Mouse (Mus musculus) midbrain, embryonic 13.5 days (tissue): ENCODE measurements around the gene Adra1b. TPM values are rescaled to one million over a fixed set of nuclear protein-coding genes. Genes with fewer than 3 reads are reported as not detected.

Experiments used
- ATAC-seq: fragments of 200-750 bp; cut with Nextera tagmentation; 2 replicates; pipeline ENCODE4 v1.8.0; 2017; ENCODE audit warnings: mild to moderate bottlenecking, moderate TSS enrichment, moderate library complexity
- H3K27ac ChIP-seq: fragments of 300-500 bp; sonication (generic); 2 replicates; pipeline ENCODE4 v1.5.1; 2015; ENCODE audit warnings: inconsistent platforms, mild to moderate bottlenecking, moderate library complexity
- H3K27me3 ChIP-seq: fragments of 300-500 bp; sonication (generic); 2 replicates; pipeline ENCODE4 v1.6.1; 2015; ENCODE audit warnings: mild to moderate bottlenecking, inconsistent platforms
- H3K36me3 ChIP-seq: fragments of 300-500 bp; sonication (generic); 2 replicates; pipeline ENCODE4 v1.6.1; 2015; ENCODE audit warnings: mild to moderate bottlenecking, inconsistent platforms
- H3K4me1 ChIP-seq: fragments of 300-500 bp; sonication (generic); replicated peaks from 2 replicates; pipeline ENCODE4 v1.6.1; 2015; ENCODE audit warnings: inconsistent platforms
- H3K4me2 ChIP-seq: fragments of 300-500 bp; sonication (generic); replicated peaks from 2 replicates; pipeline ENCODE4 v1.6.1; 2015; ENCODE audit warnings: moderate library complexity, mild to moderate bottlenecking, inconsistent platforms
- H3K4me3 ChIP-seq: fragments of 300-500 bp; sonication (generic); replicated peaks from 2 replicates; pipeline ENCODE4 v1.5.1; 2015; ENCODE audit warnings: mild to moderate bottlenecking, inconsistent platforms
- H3K9ac ChIP-seq: fragments of 300-500 bp; sonication (generic); replicated peaks from 2 replicates; pipeline ENCODE4 v1.6.1; 2015; ENCODE audit warnings: mild to moderate bottlenecking, inconsistent platforms
- H3K9me3 ChIP-seq: fragments of 300-500 bp; sonication (generic); 2 replicates; pipeline ENCODE4 v1.6.1; 2016; ENCODE audit warnings: mild to moderate bottlenecking, inconsistent platforms
- WGBS: fragments of 180-500 bp; shearing (Covaris S2); methylation state at CpG from one replicate; pipeline ENCODE4 v1.1.7; 2015; 5-methylcytosine and 5-hydroxymethylcytosine counted together
- polyA plus RNA-seq: library from polyadenylated mRNA; unstranded; fragments of >200 nt; fragmentation: Nextera tagmentation; extraction: Ambion mirVana; gene quantifications from 2 replicates; pipeline ENCODE4 v1.2.1, GENCODE M21; 2015

Gene Adra1b
- polyA plus RNA-seq, 1 experiment from 2014 or later, result 2.5 TPM

- Histone ChIP-seq H3K9ac (no peak overlapping the region), H3K27me3 (no peaks in the 10 kb centered on the region), H3K36me3 (no peaks in the 10 kb centered on the region), H3K4me1 (peaks cover 13% of the 10 kb centered on the region), H3K4me3 (no peak overlapping the region), H3K27ac (no peak overlapping the region), H3K9me3 (no peaks in the 10 kb centered on the region), H3K4me2 (no peak overlapping the region)
- ATAC-seq, result peak; percentile 62
- 35% methylated on average over 6 of the region's 6 CpGs for WGBS
These were observed 25.2 kb upstream of the Adra1b start for GRCm38 (mm10) chr11:43926163-43926562.

GRCm38 (mm10) chr11:43925584-43925983 lies 24.6 kb upstream of the Adra1b start:
- Histone ChIP-seq H3K4me2 (0 out of 2 replicates have a peak overlapping the region, but pooled peaks have one; percentile 5), H3K27me3 (no peaks in the 10 kb centered on the region), H3K9me3 (no peaks in the 10 kb centered on the region), H3K4me3 (no peak overlapping the region), H3K27ac (peak overlapping the region; percentile 51; the same call in 1 of the 2 replicates), H3K4me1 (peaks cover 13% of the 10 kb centered on the region), H3K36me3 (no peaks in the 10 kb centered on the region), H3K9ac (no peak overlapping the region)
- peak; percentile 84 for ATAC-seq
- 29% methylated on average over 6 of the region's 6 CpGs for WGBS

- H3K36me3 ChIP-seq, result no peaks in the 10 kb centered on the region
- peaks cover 13% of the 10 kb centered on the region for H3K4me1 ChIP-seq
- ATAC-seq, result no peak
- WGBS, result 72% methylated on average over 2 of the region's 2 CpGs
- no peak overlapping the region for H3K9ac ChIP-seq
- H3K4me3 ChIP-seq, result no peak overlapping the region
- H3K27ac ChIP-seq, result no peak overlapping the region
- H3K27me3 ChIP-seq, result no peaks in the 10 kb centered on the region
- H3K9me3 ChIP-seq, result no peaks in the 10 kb centered on the region
- no peak overlapping the region for H3K4me2 ChIP-seq
These were observed 20.7 kb upstream of the Adra1b start for GRCm38 (mm10) chr11:43921701-43922100.

GRCm38 (mm10) chr11:43919492-43920055 lies 18.6 kb upstream of the Adra1b start:
- ATAC-seq, result no peak
- 87% methylated on average over 7 of the region's 7 CpGs for WGBS
- no peaks in the 10 kb centered on the region for H3K9me3 ChIP-seq
- no peak overlapping the region for H3K27ac ChIP-seq
- no peaks in the 10 kb centered on the region for H3K4me1 ChIP-seq
- no peak overlapping the region for H3K9ac ChIP-seq
- H3K27me3 ChIP-seq, result no peaks in the 10 kb centered on the region
- no peak overlapping the region for H3K4me2 ChIP-seq
- no peak overlapping the region for H3K4me3 ChIP-seq
- no peaks in the 10 kb centered on the region for H3K36me3 ChIP-seq

- Histone ChIP-seq H3K4me2 (no peak overlapping the region), H3K4me1 (no peaks in the 10 kb centered on the region), H3K9ac (no peak overlapping the region), H3K36me3 (no peaks in the 10 kb centered on the region), H3K27ac (no peak overlapping the region), H3K4me3 (no peak overlapping the region), H3K27me3 (no peaks in the 10 kb centered on the region), H3K9me3 (no peaks in the 10 kb centered on the region)
- no peak for ATAC-seq
- 82% methylated on average over 12 of the region's 12 CpGs for WGBS
These were observed 13.8 kb upstream of the Adra1b start for GRCm38 (mm10) chr11:43914552-43915447.

GRCm38 (mm10) chr11:43912136-43912888 lies 11.3 kb upstream of the Adra1b start:
- Histone ChIP-seq H3K27me3 (no peaks in the 10 kb centered on the region), H3K4me3 (no peak overlapping the region), H3K4me1 (no peaks in the 10 kb centered on the region), H3K27ac (no peak overlapping the region), H3K4me2 (no peak overlapping the region), H3K9ac (no peak overlapping the region), H3K36me3 (no peaks in the 10 kb centered on the region), H3K9me3 (no peaks in the 10 kb centered on the region)
- WGBS, result 92% methylated on average over 16 of the region's 16 CpGs
- no peak for ATAC-seq

- ATAC-seq, result no peak
- H3K4me2 ChIP-seq, result no peak overlapping the region
- no peaks in the 10 kb centered on the region for H3K36me3 ChIP-seq
- no peaks in the 10 kb centered on the region for H3K4me1 ChIP-seq
- H3K4me3 ChIP-seq, result no peak overlapping the region
- H3K9ac ChIP-seq, result no peak overlapping the region
- no peak overlapping the region for H3K27ac ChIP-seq
- H3K9me3 ChIP-seq, result no peaks in the 10 kb centered on the region
- H3K27me3 ChIP-seq, result no peaks in the 10 kb centered on the region
- WGBS, result 92% methylated on average over 6 of the region's 6 CpGs
These were observed 10.6 kb upstream of the Adra1b start for GRCm38 (mm10) chr11:43911646-43912045.

- H3K27me3 ChIP-seq, result no peaks in the 10 kb centered on the region
- H3K4me2 ChIP-seq, result no peak overlapping the region
- ATAC-seq, result no peak
- no peak overlapping the region for H3K9ac ChIP-seq
- no peaks in the 10 kb centered on the region for H3K4me1 ChIP-seq
- H3K36me3 ChIP-seq, result no peaks in the 10 kb centered on the region
- H3K27ac ChIP-seq, result no peak overlapping the region
- H3K4me3 ChIP-seq, result no peak overlapping the region
- 86% methylated on average over 10 of the region's 10 CpGs for WGBS
- no peaks in the 10 kb centered on the region for H3K9me3 ChIP-seq
These were observed 2.3 kb upstream of the Adra1b start for GRCm38 (mm10) chr11:43903351-43903750.

GRCm38 (mm10) chr11:43899696-43900095 lies 1.3 kb downstream of the Adra1b start:
- ATAC-seq, result no peak
- Histone ChIP-seq H3K4me3 (no peak overlapping the region), H3K9ac (no peak overlapping the region), H3K27ac (no peak overlapping the region), H3K9me3 (no peaks in the 10 kb centered on the region), H3K36me3 (no peaks in the 10 kb centered on the region), H3K27me3 (no peaks in the 10 kb centered on the region), H3K4me1 (no peaks in the 10 kb centered on the region), H3K4me2 (no peak overlapping the region)
- 92% methylated on average over 2 of the region's 2 CpGs for WGBS

GRCm38 (mm10) chr11:43895323-43895722 lies 5.7 kb downstream of the Adra1b start:
- no peak overlapping the region for H3K4me2 ChIP-seq
- H3K36me3 ChIP-seq, result no peaks in the 10 kb centered on the region
- 73% methylated on average over 2 of the region's 2 CpGs for WGBS
- no peak overlapping the region for H3K4me3 ChIP-seq
- no peak overlapping the region for H3K9ac ChIP-seq
- no peaks in the 10 kb centered on the region for H3K4me1 ChIP-seq
- no peak for ATAC-seq
- H3K27ac ChIP-seq, result no peak overlapping the region
- H3K27me3 ChIP-seq, result no peaks in the 10 kb centered on the region
- H3K9me3 ChIP-seq, result no peaks in the 10 kb centered on the region

- Histone ChIP-seq H3K27ac (no peak overlapping the region), H3K4me1 (no peaks in the 10 kb centered on the region), H3K9ac (no peak overlapping the region), H3K4me3 (no peak overlapping the region), H3K4me2 (no peak overlapping the region), H3K27me3 (no peaks in the 10 kb centered on the region), H3K36me3 (no peaks in the 10 kb centered on the region), H3K9me3 (no peaks in the 10 kb centered on the region)
- WGBS, result 83% methylated on average over 4 of the region's 4 CpGs
- ATAC-seq, result no peak
These were observed 8.5 kb downstream of the Adra1b start for GRCm38 (mm10) chr11:43892546-43892945.

GRCm38 (mm10) chr11:43891457-43891856 lies 9.6 kb downstream of the Adra1b start:
- Histone ChIP-seq H3K4me1 (no peaks in the 10 kb centered on the region), H3K4me2 (no peak overlapping the region), H3K4me3 (no peak overlapping the region), H3K36me3 (no peaks in the 10 kb centered on the region), H3K27ac (no peak overlapping the region), H3K9ac (no peak overlapping the region), H3K9me3 (no peaks in the 10 kb centered on the region), H3K27me3 (no peaks in the 10 kb centered on the region)
- 90% methylated on average over 3 of the region's 3 CpGs for WGBS
- no peak for ATAC-seq
